Mouse (Mus musculus) MEL (cell line): ENCODE data around the gene Nol6.

ENCODE experiments used
- CTCF ChIP-seq, 3 experiments: IDR thresholded peaks in 2 of 3; conservative IDR thresholded peaks in 1 of 3; 2 replicates each; pipeline ENCODE4 v1.5.1; 2011 to 2012; ENCODE audit warnings: low read length in 3 of 3, low read depth in 2 of 3, mild to moderate bottlenecking in 2 of 3, improper control_type of control experiment in 1 of 3, inconsistent platforms in 1 of 3, mixed read lengths in 1 of 3, moderate library complexity in 1 of 3; ENCODE audit not compliant: control insufficient read depth in 1 of 3, insufficient read depth in 1 of 3, poor library complexity in 1 of 3, severe bottlenecking in 1 of 3
- EP300 ChIP-seq, 2 experiments: IDR thresholded peaks; 2 replicates each; pipeline ENCODE4 v1.6.1; 2011; ENCODE audit warnings: improper control_type of control experiment in 2 of 2, low read length in 2 of 2, low read depth in 1 of 2, mild to moderate bottlenecking in 1 of 2
- GATA1 ChIP-seq: IDR thresholded peaks from 2 replicates; pipeline ENCODE4 v1.6.1; 2011; ENCODE audit warnings: low read depth, low read length, improper control_type of control experiment
- JUND ChIP-seq: IDR thresholded peaks from 2 replicates; pipeline ENCODE4 v1.6.1; 2011; ENCODE audit warnings: low read depth, mild to moderate bottlenecking, improper control_type of control experiment, low read length
- NRF1 ChIP-seq: IDR thresholded peaks from 2 replicates; pipeline ENCODE4 v1.6.1; 2014; ENCODE audit warnings: low read depth, mild to moderate bottlenecking, inconsistent platforms, low read length, improper control_type of control experiment, moderate library complexity; ENCODE audit not compliant: poor library complexity, insufficient read depth, severe bottlenecking
- POLR2AphosphoS2 ChIP-seq: IDR thresholded peaks from 2 replicates; pipeline ENCODE4 v1.6.1; 2011; ENCODE audit warnings: low read length, improper control_type of control experiment
- ZC3H11A ChIP-seq: IDR thresholded peaks from 2 replicates; pipeline ENCODE4 v1.6.1; 2012; ENCODE audit warnings: low read depth, mild to moderate bottlenecking, inconsistent platforms, low read length, improper control_type of control experiment

- TF ChIP-seq CTCF (IDR thresholded peaks at IDR 0.05 in 2 of 3, conservative IDR thresholded peaks at IDR 0.05 in 1 of 3; ENCODE audit: control insufficient read depth in 1 of 3, insufficient read depth in 1 of 3, low read depth in 2 of 3, low read length in 3 of 3, poor library complexity in 1 of 3, severe bottlenecking in 1 of 3) (no peak), EP300 (IDR thresholded peaks at IDR 0.05; ENCODE audit: low read depth in 1 of 2, low read length in 2 of 2) (no peak), GATA1 (no peak), ZC3H11A (no peak), POLR2AphosphoS2 (no peak), JUND (no peak), NRF1 (no peak)
Observed at GRCm38 (mm10) chr4:41135711-41136453, 11.6 kb upstream of the Nol6 start, which contains the start of gene Ube2r2.
